Mouse (Mus musculus) megakaryocyte-erythroid progenitor cell, adult 5 weeks (primary cell): ENCODE results near the gene Adgrg4. TPM values are rescaled to one million over a fixed set of nuclear protein-coding genes. Genes with fewer than 3 reads are reported as not detected.

ENCODE experiments used
- polyA plus RNA-seq: library from polyadenylated mRNA; stranded (reverse); fragments of >175 nt; gene quantifications from 2 replicates; pipeline ENCODE4 v1.2.3, GENCODE M21; 2012

Gene Adgrg4
- not detected in 2 replicates for polyA plus RNA-seq

DNA sequence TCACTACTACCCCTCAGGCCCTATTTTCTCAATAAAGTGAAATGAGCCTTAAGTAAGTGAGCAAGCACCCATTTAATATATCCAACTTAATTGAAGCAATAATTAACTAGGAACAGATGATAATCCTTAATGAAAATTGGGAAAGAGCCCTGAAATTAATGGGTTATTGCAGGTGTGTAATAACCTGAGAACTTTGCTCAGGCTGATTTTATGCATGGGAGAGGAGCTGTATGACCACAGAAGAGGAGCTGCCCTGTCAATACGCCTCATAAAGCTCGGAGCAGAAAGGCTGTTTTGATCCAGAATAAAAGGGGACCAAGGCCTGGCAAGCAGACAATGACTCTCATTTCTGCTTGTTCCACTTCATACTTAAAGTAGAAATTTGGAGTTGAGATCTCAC is at the start of gene Adgrg4:
TSS of gene Adgrg4 (plus strand) at position 301 of the 400 bp plus-strand sequence.

DNA sequence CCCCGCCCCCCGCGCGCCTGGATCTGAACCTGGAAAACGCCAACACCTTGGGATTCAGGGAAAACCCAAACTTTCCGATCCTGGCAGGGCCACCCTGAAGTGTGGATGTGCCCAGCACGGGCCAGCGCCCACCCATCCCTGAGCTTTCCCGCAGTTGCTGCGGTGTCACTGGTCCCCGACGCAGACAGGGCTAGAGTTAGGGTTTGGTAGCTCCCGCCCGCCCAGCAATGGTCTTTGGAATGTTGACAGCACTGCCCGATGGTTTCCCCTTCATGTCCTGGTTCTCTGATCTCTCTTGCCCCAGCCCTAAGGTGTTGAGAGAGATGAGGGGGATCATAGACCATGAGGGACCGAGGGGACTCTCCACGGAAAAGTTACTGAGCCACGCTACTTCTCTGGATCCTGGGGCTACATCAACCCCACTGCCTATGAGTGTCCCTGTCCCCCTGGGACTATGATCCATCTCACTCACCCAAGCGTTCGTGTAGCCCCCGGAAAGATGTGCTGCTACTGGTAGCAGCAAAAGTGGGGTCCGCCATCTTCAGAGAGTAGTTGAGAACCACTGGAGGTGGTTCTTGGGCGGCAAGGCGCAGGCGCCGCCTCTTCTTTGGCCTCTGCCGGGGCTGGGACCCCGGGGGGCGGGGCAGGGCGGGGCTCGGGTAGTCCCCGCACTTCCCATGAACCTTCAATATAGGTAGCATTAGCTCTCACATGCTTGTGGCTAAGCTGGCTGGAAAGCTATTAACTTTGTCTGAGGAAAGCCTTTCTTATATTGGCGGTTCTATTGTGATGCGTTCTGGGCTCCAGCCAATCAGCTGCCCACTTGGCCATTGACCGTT is 48.0 kb upstream of the Adgrg4 start, which contains the start of gene Map7d3:
TSS of gene Map7d3 (minus strand) at position 562 of the 839 bp plus-strand sequence.

GRCm38 (mm10) chrX:57042774-57043173 is 172.8 kb downstream of the Adgrg4 start, which contains the start of gene Brs3:
Gene Brs3 (plus strand): TSS chrX:57043074.

Other genes with a start within 250 kb of the Adgrg4 start
- gene Fhl1, start 138.4 kb upstream of the Adgrg4 start, polyA plus RNA-seq, result 0.18 and 0.40 TPM in 2 replicates
- 0.53 and 0.68 TPM in 2 replicates for gene Map7d3, start 47.8 kb upstream of the Adgrg4 start, polyA plus RNA-seq
- not detected in 2 replicates for gene Brs3, start 172.9 kb downstream of the Adgrg4 start, polyA plus RNA-seq
- gene Htatsf1, start 183.4 kb downstream of the Adgrg4 start, polyA plus RNA-seq, result 18.4 and 25.8 TPM in 2 replicates
- not detected in 2 replicates for gene Vgll1, start 217.9 kb downstream of the Adgrg4 start, polyA plus RNA-seq